Mouse (Mus musculus): ENCODE results near the gene Zfp692.

Zfp692 gene

DNA sequence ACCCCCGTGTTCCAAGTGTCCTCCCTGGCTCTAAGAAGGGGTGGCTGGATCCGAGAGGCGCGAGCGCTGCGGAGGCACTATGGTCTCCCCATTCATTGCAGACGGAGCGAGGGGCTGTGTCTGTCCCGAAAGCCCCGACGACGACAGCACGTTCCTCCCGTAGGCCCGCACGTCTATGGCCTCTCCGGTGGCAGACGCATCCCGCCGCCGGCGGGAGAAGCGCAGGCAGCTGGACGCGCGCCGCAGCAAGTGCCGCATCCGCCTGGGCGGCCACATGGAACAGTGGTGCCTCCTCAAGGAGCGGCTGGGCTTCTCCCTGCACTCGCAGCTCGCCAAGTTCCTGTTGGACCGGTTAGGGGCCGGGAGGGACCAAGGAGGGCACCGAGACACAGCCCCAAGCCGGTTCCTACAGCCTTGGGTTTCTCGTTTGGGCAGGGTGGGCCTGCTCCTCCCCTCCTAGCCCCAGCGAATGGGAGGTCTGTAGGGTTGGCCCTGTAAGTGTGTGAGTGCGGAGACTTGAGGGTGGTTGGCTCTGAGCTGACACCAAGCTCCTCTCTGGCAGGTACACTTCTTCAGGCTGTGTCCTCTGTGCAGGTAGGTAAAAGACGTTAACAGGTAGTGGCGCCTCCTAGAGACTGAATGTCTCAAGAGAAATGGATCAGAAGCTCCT lies 677 bp downstream of the Zfp692 start:
- DNase-seq (ENCODE audit: low spot score in 2 of 2): peak; percentile 32 to 44

DNA sequence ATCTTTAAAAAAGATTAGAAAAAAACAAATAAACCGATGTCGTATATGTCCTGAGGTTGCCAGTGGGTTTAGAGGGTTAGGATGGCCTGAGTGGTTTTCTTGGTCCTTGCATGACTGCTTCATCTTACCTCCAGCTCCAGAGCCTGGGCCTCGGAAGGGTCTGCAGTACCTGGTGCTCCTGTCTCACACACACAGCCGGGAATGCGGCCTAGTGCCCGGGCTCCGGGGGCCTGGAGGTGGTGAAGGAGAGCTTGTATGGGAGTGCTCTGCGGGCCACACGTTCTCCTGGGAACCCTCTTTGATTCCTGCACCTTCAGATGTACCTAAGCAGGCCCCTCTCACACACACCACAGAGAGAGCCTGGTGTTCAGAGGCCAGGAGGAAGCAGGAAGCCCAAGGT lies 1.8 kb downstream of the Zfp692 start:
- no peak for DNase-seq (ENCODE audit: low spot score in 2 of 2)

DNA sequence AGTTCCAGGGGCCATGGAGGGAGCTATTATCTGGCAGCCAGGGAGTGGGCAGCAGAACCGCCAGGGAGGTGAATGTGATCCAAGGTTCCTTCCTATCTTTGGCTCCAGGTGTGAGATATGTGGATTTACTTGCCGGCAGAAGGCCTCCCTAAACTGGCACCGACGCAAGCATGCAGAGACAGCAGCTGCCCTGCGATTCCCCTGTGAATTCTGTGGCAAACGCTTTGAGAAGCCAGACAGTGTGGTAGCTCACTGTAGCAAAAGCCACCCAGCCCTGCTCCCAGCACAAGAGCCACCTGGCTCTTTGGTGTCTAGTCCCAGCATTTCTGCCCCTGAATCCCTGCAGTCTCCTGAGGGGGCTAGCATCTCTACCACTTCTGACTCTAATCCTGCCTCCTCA lies 7.2 kb downstream of the Zfp692 start:
- DNase-seq (ENCODE audit: low spot score in 2 of 2): no peak

DNA sequence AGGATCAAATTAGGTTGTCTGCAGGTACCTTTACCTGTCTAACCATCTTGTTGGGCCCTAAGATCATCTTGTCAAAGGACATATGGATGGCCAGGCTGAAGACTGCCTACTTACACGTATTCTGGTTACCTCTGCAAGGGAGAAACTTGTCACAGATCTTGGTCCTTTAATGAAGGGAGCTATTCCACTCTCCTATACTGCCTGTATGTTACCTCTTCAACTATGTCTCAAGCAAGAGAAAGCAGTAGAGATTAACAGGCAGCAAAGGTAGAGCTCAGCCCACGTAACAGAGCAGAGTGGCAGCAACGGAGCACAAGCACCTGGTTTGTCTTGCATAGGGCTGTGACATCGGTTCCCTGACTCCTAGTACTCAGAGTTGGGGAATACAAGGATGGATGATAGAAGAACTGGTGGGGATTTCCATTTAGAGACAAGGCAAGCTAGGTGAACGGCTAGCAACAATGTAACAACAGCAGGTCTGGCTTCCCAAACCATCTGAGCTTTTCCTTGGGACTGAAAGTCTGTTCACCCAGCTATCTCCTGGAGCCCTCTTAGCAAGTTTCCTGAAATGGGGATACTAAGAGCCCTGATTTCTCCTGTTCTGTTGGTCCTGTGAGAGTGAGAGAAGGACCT lies 8.8 kb downstream of the Zfp692 start:
- no peak for DNase-seq (ENCODE audit: low spot score in 2 of 2)

DNA sequence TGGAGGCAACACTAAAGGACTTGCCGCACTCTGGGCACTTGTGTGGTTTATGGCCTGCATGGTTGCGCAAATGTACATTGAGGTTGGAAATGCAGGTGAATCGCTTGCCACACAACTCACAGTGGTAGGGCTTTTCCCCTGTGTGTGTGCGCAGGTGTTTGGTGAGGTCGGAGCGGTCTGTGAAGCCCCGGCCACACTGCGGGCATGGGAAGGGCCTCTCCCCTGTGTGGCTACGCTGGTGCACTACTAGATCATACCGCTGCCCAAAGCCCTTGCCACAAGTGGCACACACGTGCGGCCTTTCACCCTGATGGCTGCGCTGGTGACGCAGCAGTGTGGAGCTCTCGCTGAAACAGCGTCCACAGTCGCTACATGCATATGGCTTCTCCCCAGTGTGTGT lies 9.5 kb downstream of the Zfp692 start:
- DNase-seq (ENCODE audit: low spot score in 2 of 2): no peak

DNA sequence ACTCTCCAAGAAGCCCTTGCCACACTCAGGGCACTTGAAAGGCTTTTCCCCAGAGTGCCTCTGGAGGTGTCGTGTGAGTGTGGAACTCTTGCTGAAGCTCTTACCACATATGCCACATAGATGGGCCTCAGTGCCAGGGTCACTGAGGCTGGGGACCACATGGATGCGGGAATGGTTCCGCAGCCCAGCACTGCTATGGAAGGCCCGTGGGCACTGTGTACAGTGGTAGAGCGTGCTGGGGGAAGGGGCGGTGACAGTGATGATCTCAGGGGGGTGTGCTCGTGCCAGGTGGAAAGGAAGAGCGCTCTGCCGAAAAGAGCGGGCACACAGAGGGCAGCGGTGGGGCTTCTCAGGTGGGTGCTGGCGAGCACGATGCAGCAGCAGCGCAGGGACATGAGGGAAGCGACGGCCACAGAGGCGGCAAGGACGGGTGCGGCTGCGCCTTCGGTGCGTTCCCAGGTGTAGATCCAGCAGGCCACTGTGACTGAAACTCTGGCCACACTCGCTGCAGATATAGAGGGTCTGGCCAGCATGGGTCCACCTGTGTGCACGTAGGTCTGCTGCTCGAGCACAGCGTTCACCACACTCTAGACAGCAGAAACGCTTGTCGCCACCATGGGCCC lies 10.0 kb downstream of the Zfp692 start:
- no peak for DNase-seq (ENCODE audit: low spot score in 2 of 2)

DNA sequence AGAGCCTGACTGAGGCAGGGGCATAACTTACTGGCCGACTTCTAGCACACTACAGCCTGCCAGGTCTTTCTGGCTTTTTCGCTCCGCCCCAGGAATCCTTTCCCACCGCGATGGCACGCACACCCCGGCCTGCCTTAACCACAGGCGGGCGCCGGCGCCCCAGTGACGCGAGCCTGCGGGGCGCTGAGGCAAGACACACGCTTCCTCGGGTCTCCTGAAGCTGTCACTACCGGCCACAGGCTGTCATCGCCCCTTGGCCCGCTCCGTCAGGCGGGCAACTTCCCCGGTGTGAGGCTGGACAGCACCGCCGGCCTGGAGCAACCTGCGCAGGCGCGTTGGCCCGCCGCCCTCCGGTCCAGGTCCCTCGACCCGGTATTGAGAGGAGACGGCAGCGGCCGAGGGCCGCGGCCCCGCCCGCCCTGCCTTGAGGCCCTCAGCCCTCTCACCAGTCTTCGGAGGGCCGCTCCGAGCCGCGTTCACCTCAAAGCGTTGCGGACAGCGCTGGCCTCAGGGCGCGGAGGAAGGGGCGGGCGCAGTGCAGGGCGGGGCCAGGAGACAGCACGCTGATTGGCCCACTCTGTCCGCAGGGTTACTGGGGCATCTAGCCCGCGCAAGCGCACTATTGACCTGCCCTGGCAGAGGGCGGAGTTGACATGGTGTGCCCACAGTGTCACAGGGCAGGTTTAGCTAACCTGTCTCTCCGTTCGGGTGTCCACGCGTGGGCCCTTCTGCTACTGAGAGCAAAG lies 16.1 kb downstream of the Zfp692 start:
- DNase-seq (ENCODE audit: low spot score in 2 of 2): peak; percentile 94 to 97

DNA sequence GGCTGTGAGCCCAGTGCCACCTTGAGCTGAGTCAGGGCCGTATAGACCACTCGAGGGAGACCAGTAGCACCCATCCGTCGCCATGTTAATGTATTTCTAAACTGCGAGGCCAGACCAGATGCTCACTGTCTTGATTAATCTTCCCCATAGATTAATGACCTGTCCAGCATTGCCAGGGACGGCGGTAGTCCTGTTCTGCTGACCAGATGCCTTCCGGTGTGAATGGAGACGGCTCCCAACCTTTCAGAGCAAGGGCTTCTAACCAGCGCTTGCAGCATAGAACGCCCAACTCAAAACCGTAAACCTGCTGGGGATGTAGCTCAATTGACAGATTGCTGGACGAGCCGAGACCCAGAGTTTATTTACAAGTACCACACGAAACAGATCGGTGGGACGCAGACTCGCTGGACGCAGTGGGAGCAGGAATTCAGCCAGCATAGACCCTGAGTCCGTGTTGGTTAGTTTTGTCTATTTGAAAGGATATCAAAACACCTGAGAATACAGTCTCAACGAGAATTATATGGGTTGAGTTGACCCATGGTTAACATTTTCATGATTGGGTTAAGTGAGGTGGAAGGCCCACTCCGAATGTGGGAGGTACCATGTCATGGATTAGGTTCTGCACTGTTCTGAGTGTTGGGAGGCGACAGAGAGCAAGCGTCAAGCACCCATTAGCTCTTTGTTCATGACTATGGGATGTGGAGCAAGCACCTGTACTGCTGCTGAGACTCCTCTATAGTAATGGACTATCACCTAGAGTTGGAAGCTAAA lies 16.9 kb downstream of the Zfp692 start:
- DNase-seq (ENCODE audit: low spot score in 2 of 2): no peak

DNA sequence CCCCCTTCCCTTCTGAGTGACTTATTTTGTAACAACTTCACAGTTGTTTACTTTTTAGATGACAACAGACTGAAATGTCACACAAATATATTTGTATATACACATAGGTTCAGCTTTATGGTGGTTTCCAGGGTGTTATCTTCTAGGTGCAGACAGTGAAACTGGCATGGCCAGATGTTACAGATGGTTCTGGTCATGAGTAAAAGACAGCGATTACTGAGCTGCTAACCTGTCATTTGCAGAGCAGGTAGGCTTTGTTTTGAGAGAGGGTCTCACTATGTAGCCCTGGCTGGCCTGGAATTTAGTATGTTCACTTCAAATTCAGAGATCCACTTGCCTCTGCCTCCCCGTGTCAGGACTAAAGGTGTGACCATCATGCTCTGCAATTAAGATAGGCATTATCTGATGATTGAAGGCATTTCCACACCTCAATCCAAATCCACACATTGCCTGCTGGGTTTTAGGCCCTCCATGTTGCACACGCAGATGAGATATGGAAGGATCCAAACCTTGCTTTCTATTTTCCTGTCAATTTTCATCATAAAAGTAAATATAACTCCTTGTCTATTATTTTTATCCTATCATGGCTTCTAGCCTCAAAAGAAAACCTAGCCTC lies 17.9 kb downstream of the Zfp692 start:
- no peak for DNase-seq (ENCODE audit: low spot score in 2 of 2)

DNA sequence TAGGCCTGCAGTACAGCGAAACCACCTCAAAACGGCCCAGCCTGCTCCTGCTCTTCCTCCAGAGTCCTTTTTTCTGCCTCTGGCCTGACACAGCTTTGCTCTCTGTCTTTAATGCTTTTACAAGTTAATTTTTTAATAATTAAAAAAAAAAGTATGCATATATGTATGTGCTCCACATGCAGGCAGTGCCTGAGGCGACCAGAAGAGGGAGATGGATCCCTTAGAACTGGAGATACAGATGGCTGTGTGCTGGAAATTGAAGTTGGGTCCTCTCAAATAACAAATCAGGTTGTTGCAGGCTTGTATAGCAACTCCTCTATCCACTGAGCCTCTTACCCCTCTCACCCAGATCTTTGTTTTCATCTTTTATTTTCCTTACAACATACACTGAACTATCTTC lies 19.9 kb downstream of the Zfp692 start:
- no peak for DNase-seq (ENCODE audit: low spot score in 2 of 2)

DNA sequence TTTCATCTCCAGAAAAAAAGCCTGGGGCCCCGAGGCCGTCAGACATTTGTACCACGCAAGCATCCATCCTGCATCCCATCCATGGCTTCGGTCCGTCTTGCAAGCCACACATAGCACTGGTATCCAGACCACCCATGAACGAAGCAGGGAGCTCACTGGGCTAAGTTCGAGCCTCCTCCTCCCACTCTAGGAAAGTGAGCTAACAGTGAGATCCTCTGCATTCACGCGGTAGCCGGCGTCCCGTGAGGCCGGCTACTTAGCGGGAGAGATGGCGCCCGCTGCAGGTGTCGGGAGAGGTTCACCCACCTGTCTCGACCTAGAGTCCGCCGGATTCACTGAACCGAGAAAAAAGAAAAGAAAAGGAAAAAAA lies 23.0 kb downstream of the Zfp692 start:
- no peak for DNase-seq (ENCODE audit: low spot score in 2 of 2)

DNA sequence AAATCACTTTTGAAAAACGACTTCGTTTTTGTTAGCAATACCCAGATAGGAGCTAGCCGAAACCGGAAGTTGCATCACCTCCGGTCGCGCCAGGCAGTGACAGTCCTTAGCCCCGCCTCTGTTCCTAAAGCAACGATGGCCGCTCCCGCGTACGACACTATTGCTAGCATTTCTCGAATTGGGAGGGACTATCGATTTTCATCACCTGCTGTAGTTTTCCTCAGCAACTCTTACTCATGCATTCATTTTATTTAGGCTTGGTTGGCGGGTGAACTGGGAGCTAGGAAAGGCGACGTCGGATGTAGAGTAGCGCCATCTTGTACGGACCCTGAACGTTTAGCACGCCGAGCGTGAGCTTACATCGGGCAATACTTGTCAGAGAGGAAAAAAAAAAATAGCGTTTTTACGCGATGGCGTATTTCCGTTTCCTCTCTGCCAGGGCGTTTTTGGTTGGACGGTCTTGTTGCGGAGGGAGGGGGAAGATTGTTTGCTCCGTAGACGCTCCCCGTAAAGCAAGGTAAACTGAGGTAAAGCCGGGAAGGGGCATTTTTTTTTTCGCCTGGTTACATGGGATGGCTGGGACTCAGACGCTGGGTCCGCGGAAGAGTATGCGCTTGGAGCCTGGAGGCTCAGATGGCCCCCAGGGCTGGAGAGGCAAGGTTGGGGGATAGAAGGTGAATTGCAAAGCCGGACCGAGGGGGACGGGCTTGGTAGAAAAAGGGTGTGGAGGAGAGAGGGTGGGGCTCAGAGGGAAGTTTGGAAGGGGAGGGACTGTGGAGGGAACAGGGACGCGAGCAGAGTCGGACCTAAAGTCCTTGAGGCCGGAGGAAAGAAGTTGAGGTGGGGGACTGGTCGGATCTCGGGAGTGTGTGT lies 23.6 kb downstream of the Zfp692 start, which contains the start of the genes Zfp672 and Sh3bp5l:
TSS of gene Zfp672 (minus strand) at position 64 of the 873 bp plus-strand sequence.
TSS of gene Sh3bp5l (plus strand) at position 449 of the 873 bp plus-strand sequence.
- DNase-seq (ENCODE audit: low spot score in 2 of 2): peak; percentile 84 to 85

DNA sequence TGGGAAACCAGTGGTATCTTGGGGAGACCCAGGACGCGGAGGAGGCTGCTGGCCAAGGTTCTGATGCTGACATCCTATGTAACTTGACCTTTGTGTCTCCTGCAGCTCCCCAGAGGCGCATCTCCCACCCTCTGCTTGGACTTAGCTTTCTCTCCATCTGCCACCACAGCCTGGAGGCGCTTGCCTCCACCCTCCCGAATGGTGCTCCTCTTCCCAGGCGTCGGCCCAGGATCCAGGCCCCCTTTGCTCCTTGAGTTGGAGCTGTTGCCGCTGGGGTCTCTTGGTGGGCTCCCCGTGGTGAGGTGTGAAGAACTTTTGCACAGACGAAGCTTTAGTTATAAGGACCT lies 24.3 kb downstream of the Zfp692 start:
- peak in 1 of 2 experiments; percentile 23 for DNase-seq (ENCODE audit: low spot score in 2 of 2)

DNA sequence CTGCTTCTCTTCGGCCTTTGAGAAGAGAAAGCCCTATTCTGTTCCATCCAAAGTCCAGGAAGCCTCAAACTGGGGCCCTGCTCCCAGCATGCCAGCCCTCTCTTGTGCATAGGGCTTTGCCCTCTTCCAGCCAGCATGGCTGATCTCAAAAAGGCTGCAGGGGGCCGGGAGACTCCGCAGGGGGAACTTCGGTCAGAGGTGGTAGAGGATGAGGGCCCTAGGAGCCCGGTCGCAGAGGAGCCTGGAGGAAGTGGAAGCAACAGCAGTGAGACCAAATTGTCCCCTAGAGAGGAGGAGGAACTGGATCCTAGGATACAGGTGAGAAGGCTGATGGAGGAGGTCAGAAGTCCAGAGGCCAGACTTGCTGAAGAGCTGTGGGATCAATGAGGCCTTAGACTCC lies 24.7 kb downstream of the Zfp692 start:
- DNase-seq (ENCODE audit: low spot score in 2 of 2): no peak

DNA sequence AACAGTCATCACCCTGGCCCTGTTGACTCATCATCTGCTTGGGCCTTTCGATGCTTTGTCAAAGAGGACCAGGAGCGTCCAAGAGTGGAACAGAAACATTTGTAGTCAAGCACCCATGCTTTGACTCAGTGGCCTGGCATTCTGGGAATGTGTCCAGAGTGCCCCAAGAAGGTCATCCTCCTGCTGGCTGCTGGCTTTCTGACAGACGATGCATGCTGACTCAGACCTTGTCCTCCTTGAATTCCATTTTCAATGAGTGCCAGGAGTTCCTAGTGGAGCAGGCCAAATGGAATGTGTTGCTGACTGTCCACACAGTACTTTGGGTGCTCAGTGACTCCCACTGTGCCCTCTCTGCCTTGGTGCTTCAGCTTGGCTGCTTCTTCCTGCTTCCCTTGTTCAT lies 27.9 kb downstream of the Zfp692 start:
- no peak for DNase-seq (ENCODE audit: low spot score in 2 of 2)

DNA sequence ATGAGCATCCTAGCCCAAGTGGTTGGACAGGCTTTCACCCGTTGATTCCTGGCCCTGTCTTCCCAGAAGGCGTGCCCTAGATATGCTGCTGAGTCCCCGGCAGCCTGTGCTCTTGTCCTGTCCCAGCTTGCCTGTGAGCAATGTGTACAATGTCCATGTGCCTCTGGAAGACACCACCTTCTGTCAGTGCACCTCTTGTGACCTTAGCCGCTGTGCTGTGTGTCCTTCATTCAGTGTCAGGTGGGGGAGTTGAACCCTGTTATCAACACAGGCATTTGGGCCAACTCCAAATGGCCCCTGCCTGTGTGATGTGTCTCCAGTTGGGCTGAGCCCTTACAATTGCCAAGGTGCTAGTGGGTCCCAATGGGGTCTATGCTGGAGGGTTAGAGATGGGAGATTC lies 39.9 kb downstream of the Zfp692 start:
- no peak for DNase-seq (ENCODE audit: low spot score in 2 of 2)

DNA sequence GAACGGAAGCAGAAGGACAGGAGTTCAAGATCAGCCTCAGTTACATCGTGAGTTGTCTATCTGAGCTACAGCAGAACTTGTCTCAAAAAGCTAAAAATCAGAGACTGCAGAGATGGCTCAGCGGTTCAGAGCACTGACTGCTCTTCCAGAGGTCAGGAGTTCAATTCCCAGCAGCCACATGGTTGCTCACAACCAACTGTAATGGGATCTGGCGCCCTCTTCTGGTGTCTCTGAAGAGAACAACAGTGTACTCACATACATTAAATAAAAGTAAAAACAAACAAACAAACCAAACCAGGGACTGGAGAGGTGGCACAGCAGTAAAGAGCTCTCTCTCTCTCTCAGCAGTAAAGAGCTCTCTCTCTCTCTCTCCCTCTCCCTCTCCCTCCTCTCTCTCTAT lies 43.8 kb downstream of the Zfp692 start:
- no peak for DNase-seq (ENCODE audit: low spot score in 2 of 2)

DNA sequence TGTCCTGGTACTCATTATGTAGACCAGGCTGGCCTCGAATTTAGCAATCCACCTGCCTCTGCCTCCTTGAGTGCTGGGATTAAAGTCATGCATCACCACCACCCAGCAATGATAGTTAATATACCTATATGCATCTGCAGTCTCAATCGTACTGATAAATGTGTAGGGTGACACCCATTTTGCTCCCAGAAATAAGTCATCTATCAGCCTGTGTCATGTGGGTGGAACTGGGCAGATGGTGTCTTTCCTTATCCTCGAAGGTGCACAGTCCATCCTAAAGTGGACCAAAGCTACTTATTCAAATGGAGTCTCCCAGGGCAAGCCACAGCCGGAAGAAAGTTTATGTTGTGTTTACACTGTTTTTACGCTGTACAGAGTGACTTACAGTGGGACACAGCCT lies 44.3 kb downstream of the Zfp692 start:
- no peak for DNase-seq (ENCODE audit: low spot score in 2 of 2)

DNA sequence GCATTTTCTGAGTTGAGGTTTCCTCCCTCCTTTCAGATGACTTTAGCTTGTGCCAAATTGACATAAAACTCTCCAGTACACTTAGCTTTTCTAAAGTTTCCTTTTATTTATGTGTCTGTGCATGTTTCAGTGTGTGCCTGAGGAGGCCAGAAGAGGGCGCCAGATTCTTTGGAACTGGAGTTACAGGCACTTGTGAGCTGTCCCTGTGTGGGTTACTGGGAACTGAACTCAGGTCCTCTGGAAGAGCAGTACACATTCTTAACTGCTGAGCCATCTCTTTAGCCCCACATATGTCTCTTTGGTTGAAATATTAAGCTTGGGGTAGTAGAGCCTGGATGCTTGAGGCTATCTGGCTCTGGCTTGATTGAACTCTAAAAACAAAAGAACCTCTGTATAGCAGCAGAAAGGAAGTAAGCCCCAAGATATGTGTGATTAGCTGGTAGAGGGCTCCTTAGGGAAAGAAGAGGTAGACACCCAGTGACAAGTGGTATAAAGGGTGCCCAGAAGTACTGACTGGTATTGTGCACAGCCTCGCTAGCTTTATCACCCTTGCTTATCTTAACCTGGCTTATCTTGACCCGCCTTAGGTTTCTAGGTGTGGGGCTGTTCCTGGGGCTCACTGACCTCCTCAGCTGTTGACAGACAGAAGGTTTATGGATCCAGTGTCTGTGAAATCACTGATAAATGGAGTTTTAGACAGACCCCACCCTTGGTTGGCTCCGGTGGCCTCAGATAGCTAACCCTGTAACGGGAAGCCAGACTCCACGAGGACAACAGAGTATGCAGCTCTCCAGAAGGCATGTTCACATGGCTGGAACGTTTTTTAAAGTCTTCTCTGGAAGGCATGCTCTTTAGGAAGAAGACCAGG lies 46.0 kb downstream of the Zfp692 start:
- DNase-seq (ENCODE audit: low spot score in 2 of 2): no peak

Measured in thymus, postnatal 10 days (tissue).